Mouse (Mus musculus) CH12.LX (cell line): ENCODE data around the gene Slc38a7. TPM values are rescaled to one million over a fixed set of nuclear protein-coding genes. Genes with fewer than 3 reads are reported as not detected.

Experiments
- DNase-seq: peaks from one replicate; pipeline ENCODE4 v3.0.0-alpha.2; 2013; ENCODE audit errors: extremely low read depth
- H3K27ac ChIP-seq: 2 replicates; pipeline ENCODE4 v1.5.1; 2012; ENCODE audit warnings: low read depth, mild to moderate bottlenecking, control low read depth, moderate library complexity; ENCODE audit not compliant: insufficient read depth
- H3K27me3 ChIP-seq: replicated peaks from 2 replicates; pipeline ENCODE3; 2012; ENCODE audit warnings: inconsistent platforms
- H3K36me3 ChIP-seq, 2 experiments: replicated peaks in 1 of 2; 2 replicates each; pipeline versions ENCODE3 to v1.6.1; 2012; ENCODE audit warnings: inconsistent platforms in 1 of 2, low read length in 1 of 2, mild to moderate bottlenecking in 1 of 2, mixed read lengths in 1 of 2, moderate library complexity in 1 of 2; ENCODE audit not compliant: control insufficient read depth in 1 of 2, insufficient read depth in 1 of 2
- H3K4me1 ChIP-seq, 2 experiments: 2 replicates each; pipeline ENCODE4 v1.6.1; 2012; ENCODE audit warnings: inconsistent platforms in 1 of 2, moderate library complexity in 1 of 2; ENCODE audit not compliant: insufficient read depth in 2 of 2, control insufficient read depth in 1 of 2
- H3K4me2 ChIP-seq: 2 replicates; pipeline ENCODE4 v1.6.1; 2012; ENCODE audit warnings: low read depth, mild to moderate bottlenecking, control low read depth; ENCODE audit not compliant: poor library complexity, insufficient read depth, severe bottlenecking
- H3K4me3 ChIP-seq, 3 experiments: fragments of 150-350 bp in 1 of 3; sonication (generic) in 1 of 3; replicated peaks in 1 of 3; 2 replicates each; pipeline versions ENCODE3 to v1.5.1; 2011 to 2012; ENCODE audit warnings: low read depth in 2 of 3, low read length in 2 of 3, mild to moderate bottlenecking in 2 of 3, moderate library complexity in 2 of 3, control low read depth in 1 of 3, improper control_type of control experiment in 1 of 3, inconsistent platforms in 1 of 3, mixed read lengths in 1 of 3; ENCODE audit not compliant: poor library complexity in 1 of 3
- H3K79me2 ChIP-seq: replicated peaks from 2 replicates; pipeline ENCODE4 v1.6.1; 2012; ENCODE audit warnings: mild to moderate bottlenecking, moderate library complexity; ENCODE audit not compliant: control insufficient read depth, poor library complexity, insufficient read depth, severe bottlenecking; ENCODE audit errors: extremely low read depth
- H3K9ac ChIP-seq: 2 replicates; pipeline ENCODE4 v1.6.1; 2012; ENCODE audit warnings: low read depth, mild to moderate bottlenecking, control low read depth, moderate library complexity; ENCODE audit not compliant: insufficient read depth
- H3K9me3 ChIP-seq: replicated peaks from 2 replicates; pipeline ENCODE3; 2012; ENCODE audit warnings: low read length, inconsistent platforms, mixed read lengths
- BHLHE40 ChIP-seq: IDR thresholded peaks from 2 replicates; pipeline ENCODE4 v1.6.1; 2011; ENCODE audit warnings: mild to moderate bottlenecking, low read depth, low read length, improper control_type of control experiment
- CHD1 ChIP-seq: IDR thresholded peaks from 2 replicates; pipeline ENCODE4 v1.6.1; 2012; ENCODE audit warnings: low read depth, low read length, improper control_type of control experiment, inconsistent platforms
- E2F4 ChIP-seq: IDR thresholded peaks from 2 replicates; pipeline ENCODE4 v1.6.1; 2011; ENCODE audit warnings: low read depth, low read length, improper control_type of control experiment; ENCODE audit not compliant: insufficient replicate concordance
- ELF1 ChIP-seq: IDR thresholded peaks from 2 replicates; pipeline ENCODE4 v1.6.1; 2014; ENCODE audit warnings: low read depth, mild to moderate bottlenecking, inconsistent platforms, low read length, improper control_type of control experiment
- EP300 ChIP-seq: IDR thresholded peaks from 2 replicates; pipeline ENCODE4 v1.6.1; 2011; ENCODE audit warnings: low read length, improper control_type of control experiment
- ETS1 ChIP-seq: conservative IDR thresholded peaks from 2 replicates; pipeline ENCODE4 v1.6.1; 2012; ENCODE audit warnings: low read depth, mild to moderate bottlenecking, inconsistent platforms, low read length, improper control_type of control experiment, moderate library complexity
- GABPA ChIP-seq: IDR thresholded peaks from 2 replicates; pipeline ENCODE4 v1.6.1; 2012; ENCODE audit warnings: low read depth, low read length, improper control_type of control experiment, inconsistent platforms; ENCODE audit not compliant: insufficient replicate concordance
- HCFC1 ChIP-seq: IDR thresholded peaks from 2 replicates; pipeline ENCODE4 v1.6.1; 2012; ENCODE audit warnings: low read depth, mild to moderate bottlenecking, inconsistent platforms, low read length, improper control_type of control experiment
- IRF4 ChIP-seq: IDR thresholded peaks from 2 replicates; pipeline ENCODE4 v1.6.1; 2014; ENCODE audit warnings: low read depth, mild to moderate bottlenecking, inconsistent platforms, low read length, improper control_type of control experiment
- JUN ChIP-seq: IDR thresholded peaks from 2 replicates; pipeline ENCODE4 v1.6.1; 2011; ENCODE audit warnings: low read depth, mild to moderate bottlenecking, low read length, improper control_type of control experiment, moderate library complexity; ENCODE audit not compliant: insufficient read depth
- JUND ChIP-seq: conservative IDR thresholded peaks from 2 replicates; pipeline ENCODE4 v1.6.1; 2011; ENCODE audit warnings: low read depth, low read length, improper control_type of control experiment
- KAT2A ChIP-seq: IDR thresholded peaks from 2 replicates; pipeline ENCODE4 v1.6.1; 2012; ENCODE audit warnings: low read length, improper control_type of control experiment, inconsistent platforms; ENCODE audit not compliant: insufficient replicate concordance
- MAFK ChIP-seq: IDR thresholded peaks from 2 replicates; pipeline ENCODE4 v1.6.1; 2011; ENCODE audit warnings: low read length, improper control_type of control experiment; ENCODE audit not compliant: insufficient replicate concordance
- MAZ ChIP-seq: IDR thresholded peaks from 2 replicates; pipeline ENCODE4 v1.6.1; 2012; ENCODE audit warnings: low read depth, mild to moderate bottlenecking, inconsistent platforms, low read length, improper control_type of control experiment, moderate library complexity
- MEF2A ChIP-seq: IDR thresholded peaks from 2 replicates; pipeline ENCODE4 v1.6.1; 2014; ENCODE audit warnings: low read depth, mild to moderate bottlenecking, inconsistent platforms, low read length, improper control_type of control experiment, borderline replicate concordance
- MXI1 ChIP-seq: IDR thresholded peaks from 2 replicates; pipeline ENCODE4 v1.6.1; 2011; ENCODE audit warnings: mild to moderate bottlenecking, low read depth, low read length, improper control_type of control experiment
- NELFE ChIP-seq: IDR thresholded peaks from 2 replicates; pipeline ENCODE4 v1.6.1; 2011; ENCODE audit warnings: low read depth, low read length, improper control_type of control experiment
- NRF1 ChIP-seq: IDR thresholded peaks from 2 replicates; pipeline ENCODE4 v1.6.1; 2014; ENCODE audit warnings: low read depth, mild to moderate bottlenecking, inconsistent platforms, low read length, improper control_type of control experiment, moderate library complexity
- PAX5 ChIP-seq: IDR thresholded peaks from 2 replicates; pipeline ENCODE4 v1.6.1; 2012; ENCODE audit warnings: low read length, inconsistent platforms, mixed read lengths
- POLR2A ChIP-seq: IDR thresholded peaks from 2 replicates; pipeline ENCODE4 v1.6.1; 2011; ENCODE audit warnings: low read depth, mild to moderate bottlenecking, improper control_type of control experiment, low read length
- POLR2AphosphoS2 ChIP-seq: IDR thresholded peaks from 2 replicates; pipeline ENCODE4 v1.6.1; 2011; ENCODE audit warnings: low read depth, low read length, improper control_type of control experiment
- RAD21 ChIP-seq: IDR thresholded peaks from 2 replicates; pipeline ENCODE4 v1.6.1; 2011; ENCODE audit warnings: low read depth, mild to moderate bottlenecking, low read length, improper control_type of control experiment, moderate library complexity
- RCOR1 ChIP-seq: conservative IDR thresholded peaks from 2 replicates; pipeline ENCODE4 v1.6.1; 2012; ENCODE audit warnings: low read depth, mild to moderate bottlenecking, inconsistent platforms, low read length, improper control_type of control experiment
- SMC3 ChIP-seq: IDR thresholded peaks from 2 replicates; pipeline ENCODE4 v1.6.1; 2011; ENCODE audit warnings: low read depth, low read length, improper control_type of control experiment
- TBP ChIP-seq: conservative IDR thresholded peaks from 2 replicates; pipeline ENCODE4 v1.6.1; 2011; ENCODE audit warnings: low read depth, low read length, improper control_type of control experiment
- TCF12 ChIP-seq: IDR thresholded peaks from 2 replicates; pipeline ENCODE4 v1.6.1; 2014; ENCODE audit warnings: low read depth, mild to moderate bottlenecking, inconsistent platforms, low read length, improper control_type of control experiment
- USF1 ChIP-seq: IDR thresholded peaks from 2 replicates; pipeline ENCODE4 v1.6.1; 2014; ENCODE audit warnings: low read depth, mild to moderate bottlenecking, inconsistent platforms, low read length, improper control_type of control experiment
- USF2 ChIP-seq: conservative IDR thresholded peaks from 2 replicates; pipeline ENCODE4 v1.6.1; 2011; ENCODE audit warnings: low read depth, low read length, improper control_type of control experiment
- ZC3H11A ChIP-seq: IDR thresholded peaks from 2 replicates; pipeline ENCODE4 v1.6.1; 2012; ENCODE audit warnings: low read depth, mild to moderate bottlenecking, inconsistent platforms, low read length, improper control_type of control experiment
- ZKSCAN1 ChIP-seq: IDR thresholded peaks from 2 replicates; pipeline ENCODE4 v1.6.1; 2012; ENCODE audit warnings: low read depth, inconsistent platforms, low read length, improper control_type of control experiment, borderline replicate concordance
- ZMIZ1 ChIP-seq: IDR thresholded peaks from 2 replicates; pipeline ENCODE4 v1.6.1; 2012; ENCODE audit warnings: low read depth, mild to moderate bottlenecking, inconsistent platforms, low read length, improper control_type of control experiment
- ZNF384 ChIP-seq: IDR thresholded peaks from 2 replicates; pipeline ENCODE4 v1.6.1; 2012; ENCODE audit warnings: low read depth, low read length, improper control_type of control experiment, inconsistent platforms
- dilution Hi-C: fragments of 300-500 bp; cut with MboI; formaldehyde crosslinking; loops from 2 replicates; pipeline ENCODE4 v1.14.3; 2020; ENCODE audit warnings: low sequenced_read_pairs; ENCODE audit not compliant: extremely low pct_unique_long_range_greater_than_20kb, extremely low pct_ligation_motif_present
- in situ Hi-C: fragments of 300-500 bp; cut with MboI; formaldehyde crosslinking; loops from 3 replicates; pipeline ENCODE4 v1.14.3; 2019; ENCODE audit warnings: low sequenced_read_pairs, low pct_ligation_motif_present, low pct_unique_long_range_greater_than_20kb, mixed read lengths
- polyA plus RNA-seq: library from polyadenylated mRNA; unstranded; fragments of >175 nt; gene quantifications from 2 replicates; pipeline ENCODE4 v1.2.1, GENCODE M21; 2012; ENCODE audit warnings: low read depth; ENCODE audit not compliant: insufficient read length
- total RNA-seq, 2 experiments: library from RNA; depleted of rRNA; stranded (reverse); fragments of 300-350 nt in 1 of 2; fragments of >200 nt in 1 of 2; gene quantifications; 2 replicates each; pipeline ENCODE4 v1.2.3; 2012 to 2014

Gene Slc38a7
- total and polyA plus RNA-seq, 3 experiments = 13.9 to 33.2 (median 31.0) TPM

DNA sequence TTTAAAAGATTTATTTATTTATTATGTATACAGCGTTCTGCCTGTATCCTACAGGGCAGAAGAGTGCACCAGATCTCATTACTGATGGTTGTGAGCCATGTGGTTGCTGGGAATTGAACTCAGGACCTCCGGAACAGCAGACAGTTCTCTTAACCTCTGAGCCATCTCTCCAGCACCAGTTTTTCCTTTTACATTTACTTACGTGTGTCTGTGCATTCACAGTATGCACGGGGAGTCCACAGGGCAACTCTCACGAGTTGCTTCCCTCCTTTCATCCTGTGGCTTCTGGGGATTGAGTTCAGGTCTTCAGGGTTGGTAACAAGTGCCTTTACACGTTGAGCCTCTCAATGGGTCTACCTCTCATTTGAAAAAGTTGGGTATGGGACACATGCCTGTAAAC, 835 bp upstream of the Slc38a7 start:
- Histone ChIP-seq H3K9me3 (no peaks in the 10 kb centered on the region), H3K9ac (no peak overlapping the region), H3K79me2 (peaks cover 3% of the 10 kb centered on the region; the same call in 1 of the 2 replicates), H3K4me2 (no peak overlapping the region), H3K36me3 (peaks cover 8 to 13% of the 10 kb centered on the region in 2 experiments), H3K4me1 (peaks cover 8 to 19% of the 10 kb centered on the region in 2 experiments), H3K27ac (no peak overlapping the region), H3K27me3 (no peaks in the 10 kb centered on the region), H3K4me3 (no peak overlapping the region)
- in situ Hi-C loops (no loop called here), dilution Hi-C loops (no loop called here)
- TF ChIP-seq ZMIZ1 (no peak), TBP (peak; percentile 75; the same call in 1 of the 2 replicates)
- no peak for DNase-seq

DNA sequence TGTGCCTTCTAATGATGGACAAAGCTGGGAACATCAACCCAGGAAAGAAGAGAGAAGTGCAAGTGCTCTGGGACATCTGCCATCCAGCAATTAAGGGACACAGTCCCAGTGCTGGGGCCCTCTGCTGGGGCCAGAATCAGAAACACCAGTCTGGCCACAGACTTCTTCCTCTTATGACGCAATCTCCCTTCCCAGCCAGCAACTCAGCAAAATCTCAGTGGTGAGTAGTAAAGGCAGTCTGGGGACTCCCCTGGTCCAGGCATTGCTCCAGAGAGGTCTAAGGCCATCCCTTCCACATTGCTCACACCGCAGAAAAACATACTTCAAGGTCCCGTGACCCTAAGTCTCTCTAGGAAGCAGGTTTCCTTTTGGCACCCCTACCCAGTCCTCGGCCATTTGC, 1.0 kb downstream of the Slc38a7 start:
- H3K9me3 ChIP-seq = no peaks in the 10 kb centered on the region
- no peaks in the 10 kb centered on the region for H3K27me3 ChIP-seq
- peaks cover 10 to 26% of the 10 kb centered on the region in 2 experiments for H3K4me1 ChIP-seq
- H3K4me2 ChIP-seq = peak overlapping the region; percentile 58
- dilution Hi-C loops = no loop called here
- H3K9ac ChIP-seq = peak overlapping the region; percentile 84
- H3K4me3 ChIP-seq = peak overlapping the region; percentile 80 to 99 (median 88)
- peak; percentile 88 for DNase-seq
- H3K27ac ChIP-seq = peak overlapping the region; percentile 85
- peaks cover 18 to 30% of the 10 kb centered on the region in 2 experiments for H3K36me3 ChIP-seq
- peaks cover 3% of the 10 kb centered on the region; the same call in 1 of the 2 replicates for H3K79me2 ChIP-seq
- in situ Hi-C loops = no loop called here
- TF ChIP-seq KAT2A (peak; percentile 57; the same call in 1 of the 2 replicates), ELF1 (peak; percentile 77), JUN (peak; percentile 68), E2F4 (no peak), RAD21 (peak; percentile 9), NELFE (peak; percentile 58), SMC3 (peak; percentile 42), ZKSCAN1 (no peak), USF1 (no peak), ZNF384 (no peak), ZC3H11A (no peak), MEF2A (peak; percentile 82), JUND (peak; percentile 82), BHLHE40 (peak; percentile 76), POLR2AphosphoS2 (no peak), RCOR1 (no peak), TBP (peak; percentile 66; the same call in 1 of the 2 replicates), NRF1 (no peak), PAX5 (no peak), ETS1 (peak; percentile 89), MAZ (peak; percentile 2; the same call in 1 of the 2 replicates), TCF12 (peak; percentile 78), CHD1 (no peak), USF2 (no peak), POLR2A (peak; percentile 40), HCFC1 (peak; percentile 65), GABPA (no peak), IRF4 (peak; percentile 81), ZMIZ1 (peak; percentile 63; the same call in 1 of the 2 replicates), EP300 (peak; percentile 77), MAFK (peak; percentile 95), MXI1 (no peak)
